Mouse (Mus musculus) limb, embryonic 12.5 days (tissue): ENCODE measurements around the gene Gnl3l. TPM values are rescaled to one million over a fixed set of nuclear protein-coding genes. Genes with fewer than 3 reads are reported as not detected.
A peak's percentile ranks its signal among the peaks of the same experiment; 100 is the strongest.

ENCODE experiments used
- ATAC-seq: fragments of 200-750 bp; cut with Nextera tagmentation; 2 replicates; pipeline ENCODE4 v1.8.0; 2017; ENCODE audit warnings: low read depth, moderate TSS enrichment; ENCODE audit not compliant: insufficient number of reproducible peaks, insufficient read depth, low FRiP score, low TSS enrichment
- H3K27ac ChIP-seq: fragments of 300-500 bp; sonication (generic); 2 replicates; pipeline ENCODE4 v1.5.1; 2016; ENCODE audit warnings: mild to moderate bottlenecking, moderate library complexity
- H3K27me3 ChIP-seq: fragments of 300-500 bp; sonication (generic); 2 replicates; pipeline ENCODE4 v1.6.1; 2016; ENCODE audit warnings: mild to moderate bottlenecking, moderate library complexity
- H3K36me3 ChIP-seq: fragments of 300-500 bp; sonication (generic); 2 replicates; pipeline ENCODE4 v1.6.1; 2016; ENCODE audit warnings: mild to moderate bottlenecking, moderate library complexity
- H3K4me1 ChIP-seq: fragments of 300-500 bp; sonication (generic); replicated peaks from 2 replicates; pipeline ENCODE4 v1.6.1; 2016
- H3K4me2 ChIP-seq: fragments of 300-500 bp; sonication (generic); 2 replicates; pipeline ENCODE4 v1.6.1; 2016; ENCODE audit warnings: mild to moderate bottlenecking, moderate library complexity
- H3K4me3 ChIP-seq: fragments of 300-500 bp; sonication (generic); replicated peaks from 2 replicates; pipeline ENCODE4 v1.5.1; 2016; ENCODE audit warnings: mild to moderate bottlenecking
- H3K9ac ChIP-seq: fragments of 300-500 bp; sonication (generic); replicated peaks from 2 replicates; pipeline ENCODE4 v1.6.1; 2016; ENCODE audit warnings: mild to moderate bottlenecking, moderate library complexity
- H3K9me3 ChIP-seq: fragments of 300-500 bp; sonication (generic); 2 replicates; pipeline ENCODE4 v1.6.1; 2016; ENCODE audit warnings: mild to moderate bottlenecking, moderate library complexity
- WGBS: fragments of 180-500 bp; shearing (Covaris S2); methylation state at CpG from one replicate; pipeline ENCODE4 v1.1.7; 2016; 5-methylcytosine and 5-hydroxymethylcytosine counted together
- polyA plus RNA-seq: library from polyadenylated mRNA; unstranded; fragments of >200 nt; fragmentation: Nextera tagmentation; extraction: Ambion mirVana; gene quantifications from 2 replicates; pipeline ENCODE4 v1.2.1, GENCODE M21; 2016

Gene Gnl3l
- polyA plus RNA-seq, 1 experiment from 2014 or later, result 28.6 TPM

- Histone ChIP-seq H3K9ac (no peak overlapping the region), H3K36me3 (no peaks in the 10 kb centered on the region; the same call in 1 of the 2 replicates), H3K9me3 (no peaks in the 10 kb centered on the region), H3K4me3 (peak overlapping the region; percentile 66), H3K4me1 (peaks cover 10% of the 10 kb centered on the region), H3K4me2 (peak overlapping the region; percentile 69), H3K27me3 (peaks cover 14% of the 10 kb centered on the region; the same call in 1 of the 2 replicates), H3K27ac (peak overlapping the region; percentile 92; the same call in 1 of the 2 replicates)
- peak; percentile 15; the same call in 1 of the 2 replicates for ATAC-seq
- 38% methylated on average over 11 of the region's 11 CpGs for WGBS
These were observed 29.2 kb upstream of the Gnl3l start for GRCm38 (mm10) chrX:151046321-151046720.

GRCm38 (mm10) chrX:151045850-151046249 is 28.7 kb upstream of the Gnl3l start, which contains the start of gene Fgd1:
TSS of gene Fgd1 (plus strand) at chrX:151046150.
- no peak for ATAC-seq
- Histone ChIP-seq H3K27me3 (peaks cover 10% of the 10 kb centered on the region; the same call in 1 of the 2 replicates), H3K36me3 (no peaks in the 10 kb centered on the region; the same call in 1 of the 2 replicates), H3K9ac (peak within 1 kb of the TSS; percentile 86), H3K4me1 (peaks cover 10% of the 10 kb centered on the region), H3K4me2 (peak within 1 kb of the TSS; percentile 69), H3K27ac (peak within 1 kb of the TSS; percentile 92), H3K4me3 (peak within 1 kb of the TSS; percentile 66), H3K9me3 (no peaks in the 10 kb centered on the region)
- WGBS, result 91% methylated on average over 8 of the region's 8 CpGs

- no peaks in the 10 kb centered on the region for H3K36me3 ChIP-seq
- ATAC-seq, result no peak
- WGBS, result 57% methylated on average over 5 of the region's 5 CpGs
These were observed 24.1 kb upstream of the Gnl3l start for GRCm38 (mm10) chrX:151041223-151041622.

GRCm38 (mm10) chrX:151031400-151031799 is 14.3 kb upstream of the Gnl3l start:
- H3K4me2 ChIP-seq, result no peak overlapping the region
- no peak for ATAC-seq
- H3K4me3 ChIP-seq, result no peak overlapping the region
- no peaks in the 10 kb centered on the region for H3K36me3 ChIP-seq
- 0 out of 2 replicates have a peak overlapping the region, but pooled peaks have one; percentile 23 for H3K27ac ChIP-seq
- H3K27me3 ChIP-seq, result peaks cover 11% of the 10 kb centered on the region
- 51% methylated on average over 3 of the region's 3 CpGs for WGBS
- H3K9ac ChIP-seq, result no peak overlapping the region
- H3K4me1 ChIP-seq, result no peaks in the 10 kb centered on the region; the same call in 1 of the 2 replicates
- no peaks in the 10 kb centered on the region for H3K9me3 ChIP-seq

More at GRCm38 (mm10) chrX:151041223-151041622, 24.1 kb upstream of the Gnl3l start:
- H3K9me3 ChIP-seq, result no peaks in the 10 kb centered on the region
- no peak overlapping the region for H3K9ac ChIP-seq
- H3K4me1 ChIP-seq, result no peaks in the 10 kb centered on the region
- no peak overlapping the region for H3K4me2 ChIP-seq
- peaks cover 8% of the 10 kb centered on the region for H3K27me3 ChIP-seq
- no peak overlapping the region for H3K27ac ChIP-seq
- no peak overlapping the region for H3K4me3 ChIP-seq

- peaks cover 2% of the 10 kb centered on the region; the same call in 1 of the 2 replicates for H3K27me3 ChIP-seq
- no peak overlapping the region for H3K9ac ChIP-seq
- no peak overlapping the region for H3K27ac ChIP-seq
- peaks cover 5% of the 10 kb centered on the region; the same call in 1 of the 2 replicates for H3K36me3 ChIP-seq
- 90% methylated on average over 3 of the region's 3 CpGs for WGBS
- H3K4me3 ChIP-seq, result peak overlapping the region; percentile 45; the same call in 1 of the 2 replicates
- no peaks in the 10 kb centered on the region; the same call in 1 of the 2 replicates for H3K4me1 ChIP-seq
- H3K4me2 ChIP-seq, result peak overlapping the region; percentile 57
- no peak for ATAC-seq
- no peaks in the 10 kb centered on the region for H3K9me3 ChIP-seq
These were observed 1.7 kb upstream of the Gnl3l start for GRCm38 (mm10) chrX:151018798-151019197.

GRCm38 (mm10) chrX:151017897-151018296 is 775 bp upstream of the Gnl3l start:
- ATAC-seq, result no peak
- Histone ChIP-seq H3K27ac (peak overlapping the region; percentile 76), H3K4me2 (peak overlapping the region; percentile 57), H3K27me3 (peaks cover 2% of the 10 kb centered on the region; the same call in 1 of the 2 replicates), H3K9ac (peak overlapping the region; percentile 40), H3K4me3 (peak overlapping the region; percentile 45), H3K36me3 (peaks cover 9% of the 10 kb centered on the region; the same call in 1 of the 2 replicates), H3K9me3 (no peaks in the 10 kb centered on the region), H3K4me1 (no peaks in the 10 kb centered on the region; the same call in 1 of the 2 replicates)
- WGBS, result 5% methylated on average over 3 of the region's 3 CpGs

GRCm38 (mm10) chrX:150996775-150997174 is 20.3 kb downstream of the Gnl3l start:
- ATAC-seq, result no peak
- Histone ChIP-seq H3K27me3 (peaks cover 15% of the 10 kb centered on the region), H3K9me3 (no peaks in the 10 kb centered on the region), H3K36me3 (peaks cover 69% of the 10 kb centered on the region), H3K27ac (no peak overlapping the region), H3K4me1 (no peaks in the 10 kb centered on the region), H3K9ac (no peak overlapping the region), H3K4me2 (no peak overlapping the region), H3K4me3 (no peak overlapping the region)
- 81% methylated on average over 3 of the region's 3 CpGs for WGBS

GRCm38 (mm10) chrX:150981621-150982020 is 35.5 kb downstream of the Gnl3l start:
- no peak overlapping the region for H3K4me2 ChIP-seq
- peaks cover 27% of the 10 kb centered on the region for H3K36me3 ChIP-seq
- H3K27me3 ChIP-seq, result no peaks in the 10 kb centered on the region
- H3K4me3 ChIP-seq, result no peak overlapping the region
- H3K4me1 ChIP-seq, result no peaks in the 10 kb centered on the region
- no peak overlapping the region for H3K27ac ChIP-seq
- 77% methylated on average over 1 of the region's 1 CpGs for WGBS
- H3K9me3 ChIP-seq, result no peaks in the 10 kb centered on the region
- no peak overlapping the region for H3K9ac ChIP-seq
- no peak for ATAC-seq

- 85% methylated on average over 5 of the region's 5 CpGs for WGBS
- no peak for ATAC-seq
- Histone ChIP-seq H3K4me1 (no peaks in the 10 kb centered on the region), H3K9ac (no peak overlapping the region), H3K4me2 (no peak overlapping the region), H3K27ac (no peak overlapping the region), H3K36me3 (no peaks in the 10 kb centered on the region), H3K27me3 (no peaks in the 10 kb centered on the region), H3K4me3 (no peak overlapping the region), H3K9me3 (no peaks in the 10 kb centered on the region)
These were observed 41.7 kb downstream of the Gnl3l start for GRCm38 (mm10) chrX:150975424-150975823.

- Histone ChIP-seq H3K4me3 (no peak overlapping the region), H3K27me3 (no peaks in the 10 kb centered on the region), H3K4me1 (no peaks in the 10 kb centered on the region), H3K36me3 (no peaks in the 10 kb centered on the region), H3K9ac (no peak overlapping the region), H3K9me3 (no peaks in the 10 kb centered on the region), H3K27ac (no peak overlapping the region), H3K4me2 (no peak overlapping the region)
- 10% methylated on average over 2 of the region's 2 CpGs for WGBS
- ATAC-seq, result no peak
These were observed 54.1 kb downstream of the Gnl3l start for GRCm38 (mm10) chrX:150963027-150963426.

GRCm38 (mm10) chrX:150960702-150961101 is 56.4 kb downstream of the Gnl3l start:
- no peak for ATAC-seq

More at GRCm38 (mm10) chrX:150960702-150961101, 56.4 kb downstream of the Gnl3l start:
- Histone ChIP-seq H3K27me3 (peaks cover 10% of the 10 kb centered on the region; the same call in 1 of the 2 replicates), H3K9me3 (no peaks in the 10 kb centered on the region), H3K36me3 (no peaks in the 10 kb centered on the region), H3K4me3 (no peak overlapping the region), H3K9ac (no peak overlapping the region), H3K4me2 (no peak overlapping the region), H3K27ac (no peak overlapping the region), H3K4me1 (no peaks in the 10 kb centered on the region)
- WGBS, result 66% methylated on average over 5 of the region's 5 CpGs
